Mouse (Mus musculus): Measurements from ENCODE around the gene Pde8a.
A peak's percentile ranks its signal among the peaks of the same experiment; 100 is the strongest.

Gene Pde8a

DNA sequence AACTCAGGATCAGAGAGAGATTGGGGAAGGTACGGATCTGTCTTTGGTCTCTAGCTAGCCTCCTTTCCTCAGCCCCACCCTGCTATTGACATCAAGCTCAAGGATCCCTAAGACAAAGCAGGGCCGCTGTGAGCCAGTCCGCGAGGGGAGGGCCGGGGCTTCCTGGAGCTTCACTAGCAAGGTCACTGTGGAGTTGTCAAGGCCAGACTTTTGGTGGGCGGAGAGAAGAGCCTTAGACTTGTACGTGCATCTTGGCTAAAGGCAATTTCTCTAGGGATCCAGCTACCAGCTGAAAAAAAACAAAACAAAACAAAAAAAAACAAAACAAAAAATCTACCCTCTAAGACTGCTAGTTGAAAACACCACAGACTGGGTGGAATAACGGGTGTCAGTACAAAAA lies 1.6 kb upstream of the Pde8a start:
- no peak for DNase-seq

DNA sequence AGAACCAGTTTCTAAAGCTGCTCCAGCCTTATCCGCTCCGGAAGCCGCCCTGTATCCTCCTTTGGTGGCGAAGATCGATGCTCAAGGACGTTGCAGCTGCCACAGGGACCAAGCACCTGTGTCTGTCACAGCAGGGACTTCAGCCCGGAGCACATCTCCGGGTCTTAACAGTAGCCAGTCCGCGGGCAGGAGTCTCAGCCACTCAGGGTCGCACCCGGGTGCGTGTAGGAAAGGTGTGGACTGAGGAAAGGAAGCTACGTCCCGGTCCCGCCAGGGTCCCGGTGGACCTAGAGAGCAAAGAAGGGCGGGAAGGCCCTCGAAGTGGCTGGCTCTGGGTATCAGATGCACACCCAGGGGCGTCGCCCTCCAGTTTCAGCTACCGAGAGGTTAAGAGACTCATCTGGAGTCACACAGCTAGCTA lies 1.1 kb upstream of the Pde8a start:
- peak; percentile 5 for DNase-seq

DNA sequence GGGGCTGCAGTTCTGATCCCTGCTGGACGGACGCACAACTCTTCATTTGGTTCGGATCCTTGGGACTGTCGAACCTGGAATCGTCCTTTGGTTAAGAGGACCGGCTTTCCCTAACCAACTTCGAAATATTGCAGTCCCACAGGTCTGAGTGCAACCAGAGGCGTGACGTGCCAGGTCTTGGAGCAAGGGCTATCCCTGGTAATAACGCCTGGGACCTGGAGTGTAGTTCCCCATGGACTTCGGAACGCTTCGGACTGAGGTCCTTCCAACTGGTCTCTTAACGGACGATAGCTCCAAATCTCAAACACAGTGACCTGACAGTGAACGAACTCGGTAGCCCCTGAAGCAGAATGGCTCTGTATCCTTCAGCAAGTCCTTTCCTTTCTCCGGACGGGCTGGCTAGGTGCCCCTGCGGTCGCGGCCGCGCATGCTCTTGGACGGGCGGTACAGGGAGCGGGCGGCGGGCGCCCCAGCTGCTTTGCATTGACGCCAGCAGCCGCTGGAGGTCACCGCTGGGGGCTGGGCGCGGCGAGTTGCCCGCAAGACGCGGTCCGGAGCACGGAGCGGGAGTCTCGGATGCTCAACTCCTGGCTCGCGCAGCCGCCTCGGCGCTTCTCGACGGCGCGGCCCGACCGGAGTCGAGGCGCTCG lies 574 bp upstream of the Pde8a start:
- DNase-seq, result peak; percentile 85

DNA sequence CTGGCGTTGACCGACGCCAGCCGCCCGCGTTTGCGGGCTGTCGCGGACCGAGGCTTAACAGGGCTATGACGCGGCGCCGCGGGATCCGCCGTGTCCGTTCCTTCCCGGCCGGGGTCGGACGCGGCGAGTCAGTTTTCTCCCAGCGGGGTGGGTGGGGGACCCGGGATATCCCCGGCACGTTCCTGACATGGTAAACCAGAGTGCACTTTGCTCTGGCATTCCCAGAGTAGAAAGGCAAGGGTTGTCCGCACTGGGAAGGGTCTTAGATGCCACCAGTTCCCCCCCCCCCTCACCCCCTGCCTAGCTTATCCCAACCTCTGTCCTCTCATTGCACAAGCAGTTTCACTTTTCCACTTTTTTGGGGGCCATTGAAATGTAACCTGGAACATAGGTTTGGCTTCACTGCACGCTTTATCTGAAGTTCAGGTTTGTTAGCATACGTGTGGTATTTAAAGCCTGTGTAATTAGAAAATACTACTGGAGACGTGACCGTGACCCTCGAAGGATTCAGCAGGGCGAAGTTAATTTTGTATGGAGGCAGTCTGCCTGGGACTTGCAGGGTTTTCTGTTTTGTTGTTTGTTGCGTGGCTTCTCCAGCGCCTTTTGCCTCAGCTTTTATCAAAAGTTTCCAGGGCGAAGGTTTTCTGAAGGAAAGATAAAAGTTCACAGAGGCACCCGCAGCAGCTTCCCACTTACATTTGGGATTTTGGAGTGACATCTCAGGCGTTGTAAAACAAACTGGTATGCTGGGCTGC lies 934 bp downstream of the Pde8a start:
- DNase-seq, result no peak

DNA sequence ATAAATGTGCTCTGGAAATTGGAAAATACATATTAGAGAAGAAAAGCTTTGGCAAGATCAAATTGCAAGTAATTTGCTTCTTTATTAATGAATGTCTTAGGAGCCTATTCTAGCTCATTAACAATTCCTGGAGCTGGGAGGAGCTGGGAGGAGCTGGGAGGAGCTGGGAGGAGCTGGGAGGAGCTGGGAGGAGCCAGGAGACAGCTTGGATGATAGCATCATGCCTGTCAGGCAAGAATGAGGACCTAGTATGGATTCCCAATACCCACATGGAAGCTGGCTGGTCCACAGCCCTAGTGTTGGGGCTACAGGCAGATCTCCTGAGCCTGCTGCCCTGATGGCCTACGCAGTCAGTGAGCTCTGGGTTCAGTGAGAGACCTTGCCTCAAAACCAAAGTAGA lies 2.6 kb downstream of the Pde8a start:
- no peak for DNase-seq

DNA sequence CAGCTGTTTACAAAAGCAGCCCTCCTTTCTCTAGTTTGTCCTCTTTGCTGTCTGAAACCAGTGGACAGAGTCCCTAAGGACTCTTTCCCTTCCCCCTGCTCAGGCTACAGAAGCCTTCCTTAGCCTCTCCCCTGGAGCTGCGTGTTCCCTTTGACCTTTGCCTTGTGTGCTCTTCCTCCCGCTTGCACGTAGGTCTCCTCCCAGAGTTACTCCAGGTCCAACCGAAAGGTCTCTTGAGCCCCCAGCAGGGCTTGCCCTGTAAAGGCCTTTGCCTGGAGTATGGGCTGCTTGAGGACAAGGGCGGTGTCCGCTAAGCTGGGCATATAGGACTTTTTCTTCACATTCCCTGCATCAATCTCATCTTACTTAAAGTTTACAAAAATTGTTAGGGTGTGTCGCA lies 5.9 kb downstream of the Pde8a start:
- no peak for DNase-seq

DNA sequence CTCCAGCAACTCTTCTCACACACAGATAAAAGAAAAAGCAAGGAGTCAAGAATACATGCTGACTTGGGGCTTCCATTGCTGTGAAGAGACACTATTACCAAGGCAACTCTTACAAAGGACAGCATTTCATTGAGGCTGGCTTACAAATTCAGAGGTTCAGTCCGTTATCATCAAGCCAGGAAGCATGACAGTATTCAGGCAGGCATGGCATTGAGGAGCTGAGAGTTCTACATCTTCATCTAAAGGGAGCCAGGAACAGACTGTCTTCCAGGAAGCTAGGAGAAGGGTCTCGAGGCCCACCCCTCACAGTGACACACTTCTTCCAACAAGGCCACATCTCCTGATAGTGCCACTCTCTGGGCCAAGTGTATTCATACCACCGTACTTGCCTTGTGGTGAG lies 7.0 kb downstream of the Pde8a start:
- DNase-seq, result no peak

DNA sequence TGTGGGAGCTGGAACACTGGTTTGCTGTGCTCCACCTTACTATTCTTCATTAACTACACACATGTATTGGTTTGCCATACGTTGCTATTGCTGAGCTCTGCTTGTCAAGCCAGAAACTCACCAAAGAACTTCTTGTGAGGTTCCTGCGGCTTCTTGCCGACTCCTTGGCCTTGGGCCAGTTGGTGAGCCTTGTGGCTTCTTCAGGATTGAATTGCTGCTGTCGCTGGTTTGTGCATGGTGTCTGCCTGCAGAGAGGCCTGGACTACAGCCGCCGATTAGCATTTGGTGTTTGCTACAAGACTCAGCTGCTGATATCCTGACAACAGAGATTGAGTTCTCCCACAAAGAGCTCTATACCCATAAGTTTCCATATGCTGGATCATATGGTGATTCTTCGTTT lies 10.9 kb downstream of the Pde8a start:
- no peak for DNase-seq

DNA sequence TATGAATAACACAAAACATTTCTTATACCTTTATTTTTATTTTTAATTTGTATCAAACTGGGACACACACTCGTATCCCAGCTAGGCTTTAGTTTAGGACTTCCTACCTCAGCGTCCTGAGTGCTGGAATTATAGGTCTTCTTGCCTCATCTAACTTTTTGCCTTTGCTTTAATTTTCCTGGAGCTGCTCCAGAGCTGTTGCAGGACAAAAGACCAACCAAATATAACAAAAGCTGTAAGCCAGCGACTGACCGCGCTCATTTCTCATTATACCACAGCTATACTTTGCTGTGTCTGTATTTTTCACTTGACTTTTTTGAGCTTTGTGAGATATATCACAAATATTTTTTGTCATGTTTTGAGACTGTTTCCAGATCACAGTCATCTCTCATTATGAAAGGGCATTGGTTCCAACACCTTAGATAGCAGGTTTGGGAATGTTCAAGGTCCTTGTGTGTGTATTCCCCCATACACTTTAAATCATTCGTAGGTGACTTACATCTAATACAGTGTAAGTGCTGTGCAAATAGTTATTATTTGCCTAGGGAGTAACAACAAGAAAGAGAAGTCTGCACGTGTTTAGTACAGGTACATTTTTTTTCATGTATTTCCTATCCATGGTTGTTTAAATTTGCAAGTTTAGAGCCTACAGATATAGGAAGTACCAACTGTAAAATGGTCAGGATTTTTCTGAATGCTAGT lies 16.8 kb downstream of the Pde8a start:
- no peak for DNase-seq

DNA sequence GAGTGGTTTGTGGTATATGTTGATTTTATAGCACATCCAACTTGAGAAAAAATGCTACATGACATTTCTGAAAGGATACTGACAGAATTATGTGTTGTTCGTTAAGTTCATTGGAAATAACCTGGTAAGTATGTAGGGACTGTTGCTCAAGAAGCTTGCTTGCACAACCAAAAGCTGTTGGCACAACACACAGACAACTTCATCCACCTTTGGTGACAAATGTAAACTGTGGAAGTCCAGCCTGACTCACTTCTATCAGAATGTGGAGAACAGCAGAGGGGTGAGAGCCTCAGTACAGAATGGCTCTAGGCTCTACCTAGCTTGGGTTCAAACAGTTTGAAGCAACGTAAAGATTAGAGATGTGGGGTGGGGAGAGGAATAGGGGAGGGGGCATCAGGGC lies 19.3 kb downstream of the Pde8a start:
- DNase-seq, result no peak

DNA sequence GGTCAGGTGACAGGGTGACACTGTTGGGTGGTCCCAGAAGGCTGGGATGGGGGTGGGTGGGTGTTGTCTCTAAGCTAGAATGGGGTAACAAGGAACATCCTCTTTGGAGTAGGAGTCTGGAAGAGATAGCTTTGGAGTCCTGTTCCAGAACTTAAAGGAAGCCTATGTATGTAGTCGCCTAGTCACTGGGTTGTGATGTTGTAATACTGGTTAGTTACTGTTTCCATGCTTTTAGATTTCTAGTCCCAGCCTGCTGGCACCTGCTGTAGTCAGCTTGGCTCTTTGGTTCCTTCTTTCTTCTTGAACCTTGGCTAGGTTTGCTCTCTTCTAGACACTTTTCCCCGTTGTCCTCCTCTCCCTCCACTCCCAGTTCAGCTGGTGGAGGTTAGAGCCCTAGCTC lies 21.7 kb downstream of the Pde8a start:
- DNase-seq, result no peak

DNA sequence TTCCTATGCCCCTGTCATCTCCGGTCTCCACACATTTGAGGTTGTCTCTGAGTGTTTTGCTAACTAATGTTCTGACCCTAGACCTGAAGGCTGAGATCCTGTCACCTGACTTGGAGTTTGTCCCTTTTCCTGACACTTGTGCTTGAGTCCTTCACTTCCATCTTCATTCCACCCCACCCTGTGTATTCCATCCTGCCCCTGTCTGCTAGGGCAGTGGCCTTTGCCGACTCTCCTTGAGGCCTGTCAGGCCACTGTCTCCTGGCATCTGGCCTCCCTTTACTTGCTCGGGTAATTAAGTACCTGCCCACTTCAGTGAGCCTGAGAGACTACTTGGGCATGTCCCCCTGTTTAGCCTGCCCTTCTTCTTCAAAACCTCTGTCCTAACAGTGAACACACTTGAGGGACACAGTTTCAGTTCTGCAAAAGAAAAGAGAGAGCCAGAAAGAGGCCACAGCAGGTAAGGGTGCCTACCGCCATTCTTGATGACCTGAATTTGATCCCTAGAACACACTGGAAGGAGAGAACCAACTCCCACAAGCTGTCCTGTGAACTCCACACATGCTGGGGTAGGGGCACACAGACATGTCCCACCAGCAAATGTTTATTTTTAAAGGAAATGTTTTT lies 22.3 kb downstream of the Pde8a start:
- DNase-seq, result no peak

DNA sequence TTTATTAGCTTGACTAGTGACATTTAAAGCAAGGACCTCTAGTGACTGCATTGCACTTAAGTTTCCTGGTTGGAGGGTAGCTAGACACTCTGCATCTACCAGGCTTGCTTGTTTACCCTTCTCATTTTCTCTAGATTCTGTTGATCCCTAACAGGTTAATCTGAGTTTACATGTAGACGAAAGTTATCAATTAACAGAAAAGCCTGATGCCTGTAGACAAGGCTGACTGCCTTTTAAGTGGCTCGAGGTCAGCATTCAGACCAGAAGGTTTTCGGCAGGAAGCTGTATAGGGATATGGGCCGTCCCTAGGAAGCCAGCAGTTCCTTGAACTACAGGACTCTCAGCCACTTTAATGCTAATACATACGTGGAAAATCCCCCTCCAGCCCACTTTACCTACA lies 30.0 kb downstream of the Pde8a start:
- no peak for DNase-seq

DNA sequence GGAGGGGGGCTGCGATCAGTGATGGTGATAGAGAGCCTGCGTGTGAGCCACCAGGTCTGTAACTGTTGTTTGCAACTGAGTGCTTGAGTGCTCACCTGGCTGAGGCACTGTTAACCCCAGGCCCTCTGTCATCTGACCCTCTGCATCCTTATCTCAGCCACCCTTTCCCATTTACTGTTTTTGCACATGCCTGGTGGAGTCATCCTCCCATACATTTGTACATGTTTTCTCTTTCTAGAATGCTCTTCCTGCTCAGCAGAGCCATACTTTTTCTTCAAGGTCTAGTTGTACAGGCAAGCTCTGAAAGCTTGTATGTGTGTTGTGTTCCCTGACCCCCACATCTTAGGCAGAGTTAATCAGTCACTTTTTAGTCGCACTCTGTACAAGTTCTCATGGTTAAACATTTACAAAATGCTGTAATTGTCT lies 36.5 kb downstream of the Pde8a start:
- no peak for DNase-seq

DNA sequence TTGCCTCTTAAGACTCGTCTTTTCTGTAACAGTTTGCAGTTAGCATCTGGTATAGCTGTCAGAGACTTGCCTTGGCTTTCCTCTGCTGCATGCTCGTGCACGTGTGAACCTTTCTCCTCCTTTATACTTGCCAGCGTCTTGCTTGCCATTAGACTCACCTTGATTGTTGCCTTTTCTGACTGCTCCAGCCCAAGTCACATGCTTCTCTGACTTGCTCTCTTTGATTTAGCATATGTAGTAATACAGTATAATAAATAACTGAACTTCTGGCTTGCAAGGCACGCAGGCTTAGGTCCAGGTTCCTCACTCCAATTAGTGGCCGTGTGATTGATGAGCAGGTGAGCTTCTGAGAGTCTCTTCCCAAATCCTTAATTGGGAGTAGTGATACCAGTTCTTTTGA lies 37.2 kb downstream of the Pde8a start:
- no peak for DNase-seq

DNA sequence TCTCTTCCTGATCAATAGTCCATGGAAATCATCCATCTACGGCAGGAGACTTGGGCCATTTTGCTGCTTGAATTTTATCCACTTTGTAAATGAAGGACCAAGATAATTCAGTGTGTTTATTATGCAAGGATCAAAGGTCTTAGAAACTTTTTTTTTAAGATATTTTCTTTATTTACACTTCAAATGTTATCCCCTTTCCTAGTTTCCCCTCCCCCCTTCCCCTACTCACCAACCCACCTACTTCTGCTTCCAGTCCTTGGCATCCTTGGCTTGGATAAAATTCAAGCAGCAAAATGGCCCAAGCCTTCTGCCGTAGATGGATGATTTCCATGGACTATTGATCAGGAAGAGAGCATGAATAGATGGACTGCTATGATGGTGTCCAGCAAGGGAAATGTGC lies 38.1 kb downstream of the Pde8a start:
- no peak for DNase-seq

DNA sequence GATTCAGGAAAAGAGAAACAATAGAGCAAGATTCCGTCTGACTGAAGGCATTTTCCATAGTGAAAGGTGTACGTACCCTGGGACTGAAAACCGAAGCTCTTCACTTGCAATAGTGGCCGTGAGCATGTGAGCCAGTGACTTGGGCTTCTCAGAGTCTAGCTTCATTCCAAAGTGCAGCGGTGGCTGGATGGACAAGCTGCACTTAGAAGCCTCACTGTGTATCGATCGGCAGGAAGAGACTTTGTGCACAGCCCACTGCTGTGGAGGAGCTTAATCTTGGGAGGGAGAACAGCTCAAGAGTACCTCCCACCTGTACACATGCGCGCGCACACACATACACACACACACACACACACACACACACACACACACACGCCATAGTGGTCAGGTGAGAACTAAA lies 39.9 kb downstream of the Pde8a start:
- no peak for DNase-seq

DNA sequence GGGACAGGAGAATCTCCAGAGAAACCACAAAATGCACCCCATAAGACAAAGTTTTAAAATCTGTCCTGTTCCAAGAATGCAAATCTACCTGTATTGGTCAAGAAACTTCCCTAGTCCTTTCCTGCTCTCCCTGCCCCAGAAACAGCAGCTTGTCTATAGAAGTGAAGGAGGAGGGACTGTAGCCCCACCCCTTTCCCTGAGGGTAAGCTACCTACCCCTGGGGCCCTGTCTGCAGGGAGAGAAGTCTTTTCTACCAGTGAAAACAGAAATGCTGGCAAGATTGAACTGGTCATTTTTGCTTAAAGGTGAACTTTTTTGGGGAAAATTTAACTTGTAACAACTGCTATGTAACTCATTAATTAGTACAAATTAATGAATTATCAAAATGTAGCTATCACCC lies 41.2 kb downstream of the Pde8a start:
- no peak for DNase-seq

DNA sequence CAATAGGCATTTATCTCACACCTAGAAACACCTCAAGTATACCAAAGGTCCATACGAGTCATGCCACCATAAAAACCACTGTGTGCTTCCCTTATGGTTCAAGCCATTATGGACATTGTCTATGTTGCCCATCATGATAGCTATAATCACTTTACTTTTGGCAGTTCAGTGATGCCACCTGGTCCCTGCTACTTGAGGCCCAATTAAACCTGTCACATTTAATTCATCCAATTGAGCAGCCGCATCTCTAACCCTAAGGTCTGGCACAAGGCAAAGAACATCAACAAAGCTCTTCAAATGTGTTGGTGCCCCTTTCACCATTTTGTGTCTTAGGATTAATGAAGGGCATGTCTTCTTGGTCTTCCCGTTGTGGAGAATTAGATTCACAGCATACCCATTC lies 42.1 kb downstream of the Pde8a start:
- no peak for DNase-seq

DNA sequence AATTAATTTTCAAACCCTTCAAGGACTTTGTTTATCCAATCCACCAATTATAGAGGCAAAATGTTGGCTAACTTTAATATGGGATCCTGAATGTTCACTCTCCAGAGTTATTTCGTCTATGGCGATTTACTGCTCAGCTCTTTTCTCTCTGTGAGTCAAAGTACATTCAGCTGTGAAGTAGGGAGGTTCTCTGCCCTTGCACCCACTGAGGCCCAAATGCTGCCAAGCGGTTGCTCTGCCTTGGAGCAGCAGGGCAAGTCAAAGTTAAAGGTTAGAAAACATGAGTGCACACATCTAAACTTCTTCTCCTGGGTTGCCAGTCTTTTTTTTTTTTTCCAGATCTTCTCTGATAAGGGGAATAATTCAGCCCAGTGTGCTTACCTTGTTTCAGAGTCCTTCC lies 43.4 kb downstream of the Pde8a start:
- DNase-seq, result no peak

DNA sequence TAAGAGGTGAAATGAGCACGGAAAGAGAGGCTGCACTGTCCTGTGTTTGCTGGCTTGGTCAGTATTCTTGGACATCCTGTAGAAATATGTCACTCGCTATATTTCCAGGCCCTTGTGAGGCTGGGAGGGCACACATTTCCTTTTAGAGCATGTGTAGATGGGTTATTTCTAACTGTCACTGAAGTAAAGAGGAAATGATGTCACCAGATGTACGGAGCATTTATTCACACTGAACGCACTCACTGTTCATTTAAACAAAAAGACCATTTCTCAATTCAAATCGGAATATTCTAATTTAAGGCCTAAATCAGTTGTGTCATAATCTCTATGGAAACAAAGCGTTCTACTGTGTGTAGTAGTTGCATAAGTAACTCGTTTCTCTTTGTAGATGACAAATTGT lies 48.2 kb downstream of the Pde8a start:
- peak; percentile 8 for DNase-seq

DNA sequence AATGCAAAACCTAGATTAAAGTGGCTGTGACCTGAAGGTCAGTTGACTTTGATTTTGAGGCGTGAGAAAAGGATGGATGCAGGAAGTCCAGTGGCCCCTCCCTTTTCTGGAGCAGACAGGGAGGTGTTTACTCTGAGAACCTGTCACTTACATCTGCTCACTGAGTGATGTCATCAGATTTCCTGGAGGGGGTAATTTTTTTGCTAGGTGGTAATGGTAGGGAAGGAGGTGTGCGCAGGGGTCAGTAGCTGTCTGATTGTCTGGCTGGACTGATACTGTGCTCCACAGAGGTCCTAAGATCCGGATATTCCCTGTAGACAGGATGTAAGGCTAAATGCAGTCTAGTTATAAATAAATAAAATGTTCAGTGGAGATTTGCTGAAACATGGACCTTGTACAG lies 59.5 kb downstream of the Pde8a start:
- no peak for DNase-seq

DNA sequence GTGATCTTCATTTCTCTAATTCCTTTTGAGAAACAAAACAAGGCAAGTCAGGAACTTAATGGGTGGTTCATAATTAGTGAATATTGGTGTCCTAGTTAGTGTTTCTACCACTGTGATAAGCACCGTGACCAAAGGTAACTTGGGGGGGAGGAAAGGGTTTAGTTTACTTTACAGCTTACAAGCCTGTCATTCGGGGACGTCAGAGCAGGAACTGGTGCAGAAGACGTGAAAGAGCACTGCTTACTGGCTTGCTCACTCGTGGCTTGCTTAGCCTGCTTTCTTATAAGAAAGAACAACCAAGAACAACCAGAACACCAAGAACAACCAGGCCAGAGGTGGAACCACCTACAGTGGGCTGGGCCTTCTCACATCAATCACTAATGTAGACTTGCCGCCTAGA lies 65.6 kb downstream of the Pde8a start:
- no peak for DNase-seq

DNA sequence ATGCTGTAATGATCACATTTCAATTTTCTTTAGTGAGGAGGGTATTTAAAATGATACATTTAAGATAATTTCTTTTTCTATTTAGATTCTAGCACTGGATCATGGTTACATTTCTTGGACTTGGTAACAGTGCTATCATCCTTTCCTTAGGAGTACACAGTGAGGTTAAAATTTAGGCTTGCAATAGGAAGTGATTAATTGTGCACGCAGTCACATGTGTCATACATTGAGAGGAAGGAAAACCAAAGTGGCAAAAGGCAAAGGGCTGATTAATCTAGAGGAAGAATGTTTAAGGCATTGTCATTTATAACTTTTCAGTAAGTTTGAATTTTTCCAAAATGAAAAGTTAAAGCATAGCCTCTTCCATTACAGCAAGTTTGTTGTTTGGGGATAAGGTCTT lies 67.8 kb downstream of the Pde8a start:
- DNase-seq, result no peak

Measured in right cerebral cortex, adult 18-20 months (tissue).